Mouse (Mus musculus): ENCODE measurements at regions not wholly inside any gene's neighbourhood (a gene's known extent, or its start where the extent isn't known, plus 50 kb on each side); places are given as distances from the start of the nearest gene placed in this dataset.
"Not testable (repeated sequence)": the region's sequence is repeated elsewhere in the genome, so short reads cannot be mapped to it uniquely, and the experiment has no call there.

GRCm38 (mm10) chr11:27105920-27106319 lies 512.1 kb upstream of the Vrk2 start:
- peak in 1 of 2 experiments; percentile 2 for DNase-seq (ENCODE audit: low spot score in 2 of 2)

GRCm38 (mm10) chr11:27102906-27103305 lies 509.1 kb upstream of the Vrk2 start:
- no peak for DNase-seq (ENCODE audit: low spot score in 2 of 2)

GRCm38 (mm10) chr11:27102045-27102444 lies 508.2 kb upstream of the Vrk2 start:
- no peak for DNase-seq (ENCODE audit: low spot score in 2 of 2)

GRCm38 (mm10) chr11:27096615-27097014 lies 502.8 kb upstream of the Vrk2 start:
- no peak for DNase-seq (ENCODE audit: low spot score in 2 of 2)

- DNase-seq (ENCODE audit: low spot score in 2 of 2) = not testable (repeated sequence)
These were observed 501.7 kb upstream of the Vrk2 start for GRCm38 (mm10) chr11:27095460-27095859.

GRCm38 (mm10) chr11:27086516-27086915 lies 492.7 kb upstream of the Vrk2 start:
- no peak for DNase-seq (ENCODE audit: low spot score in 2 of 2)

- no peak for DNase-seq (ENCODE audit: low spot score in 2 of 2)
These were observed 487.4 kb upstream of the Vrk2 start for GRCm38 (mm10) chr11:27081188-27081587.

- DNase-seq (ENCODE audit: low spot score in 2 of 2) = no peak
These were observed 476.6 kb upstream of the Vrk2 start for GRCm38 (mm10) chr11:27070381-27070780.

GRCm38 (mm10) chr11:27027243-27027852 lies 433.5 kb upstream of the Vrk2 start:
- DNase-seq (ENCODE audit: low spot score in 2 of 2) = no peak

- DNase-seq (ENCODE audit: low spot score in 2 of 2) = no peak
These were observed 431.7 kb upstream of the Vrk2 start for GRCm38 (mm10) chr11:27025500-27025899.

GRCm38 (mm10) chr11:26996292-26997099 lies 402.7 kb upstream of the Vrk2 start:
- no peak for DNase-seq (ENCODE audit: low spot score in 2 of 2)

GRCm38 (mm10) chr11:26981216-26981615 lies 387.4 kb upstream of the Vrk2 start:
- DNase-seq (ENCODE audit: low spot score in 2 of 2) = no peak

- no peak for DNase-seq (ENCODE audit: low spot score in 2 of 2)
These were observed 378.8 kb upstream of the Vrk2 start for GRCm38 (mm10) chr11:26972533-26973081.

- DNase-seq (ENCODE audit: low spot score in 2 of 2) = no peak
These were observed 377.4 kb upstream of the Vrk2 start for GRCm38 (mm10) chr11:26971161-26971560.

- DNase-seq (ENCODE audit: low spot score in 2 of 2) = no peak
These were observed 373.6 kb upstream of the Vrk2 start for GRCm38 (mm10) chr11:26967427-26967826.

- DNase-seq (ENCODE audit: low spot score in 2 of 2) = no peak
These were observed 369.3 kb upstream of the Vrk2 start for GRCm38 (mm10) chr11:26962928-26963667.

- DNase-seq (ENCODE audit: low spot score in 2 of 2) = no peak
These were observed 368.5 kb upstream of the Vrk2 start for GRCm38 (mm10) chr11:26962040-26962927.

GRCm38 (mm10) chr11:26961336-26961980 lies 367.7 kb upstream of the Vrk2 start:
- peak; percentile 69 to 80 for DNase-seq (ENCODE audit: low spot score in 2 of 2)

- no peak for DNase-seq (ENCODE audit: low spot score in 2 of 2)
These were observed 362.4 kb upstream of the Vrk2 start for GRCm38 (mm10) chr11:26956153-26956552.

- no peak for DNase-seq (ENCODE audit: low spot score in 2 of 2)
These were observed 338.0 kb upstream of the Vrk2 start for GRCm38 (mm10) chr11:26931766-26932165.

GRCm38 (mm10) chr11:26907099-26907498 lies 313.3 kb upstream of the Vrk2 start:
- DNase-seq (ENCODE audit: low spot score in 2 of 2) = no peak

Data from urinary bladder, postnatal 36 days (tissue).